Mouse (Mus musculus): Measurements from ENCODE around the gene Cmip. TPM values are rescaled to one million over a fixed set of nuclear protein-coding genes. Genes with fewer than 3 reads are reported as not detected.

Cmip gene
- polyA plus RNA-seq, 1 experiment = 23.6 TPM

DNA sequence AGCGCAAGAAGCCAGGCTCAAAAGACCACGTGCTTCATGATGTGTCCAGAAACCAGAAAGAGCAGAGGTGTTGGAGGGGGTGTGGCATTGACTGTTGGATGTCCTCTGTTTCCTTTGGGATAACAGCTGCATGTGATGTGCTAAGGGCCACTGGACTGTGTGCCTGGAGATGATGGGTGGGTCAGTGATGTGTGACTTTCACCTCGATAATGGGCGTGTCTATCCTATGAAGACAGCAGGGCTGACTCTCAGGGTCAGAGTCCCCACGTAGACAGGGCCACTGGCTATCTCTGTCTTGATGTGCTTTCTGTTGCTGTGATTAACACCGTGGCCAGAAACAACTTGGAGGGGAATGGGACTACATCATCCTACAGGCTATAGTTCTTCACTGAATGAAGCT, 144.0 kb downstream of the Cmip start:
- peaks cover 3% of the 10 kb centered on the region for H3K79me2 ChIP-seq (ENCODE audit: control insufficient read depth, insufficient read depth)
- H3K36me3 ChIP-seq (ENCODE audit: control insufficient read depth, insufficient read depth) = no peaks in the 10 kb centered on the region
- H3K4me3 ChIP-seq = no peak overlapping the region
- no peak overlapping the region for H3ac ChIP-seq (ENCODE audit: control insufficient read depth, insufficient read length)
- no peaks in the 10 kb centered on the region for H3K27me3 ChIP-seq (ENCODE audit: control insufficient read depth, insufficient read depth, insufficient read length)
- H3K4me2 ChIP-seq (ENCODE audit: low read depth) = no peak overlapping the region
- TF ChIP-seq POLR2A (IDR thresholded peaks at IDR 0.05; ENCODE audit: insufficient read length, low read depth) (no peak), MYOD1 (IDR thresholded peaks at IDR 0.05; ENCODE audit: control insufficient read depth in 1 of 3, insufficient read length in 2 of 3, low read depth in 2 of 3) (no peak), MYOG (IDR thresholded peaks at IDR 0.05; ENCODE audit: control insufficient read depth in 1 of 3, insufficient read depth in 1 of 3, insufficient read length in 2 of 3, low read depth in 2 of 3) (no peak), TCF3 (IDR thresholded peaks at IDR 0.05; ENCODE audit: insufficient read length, low read depth) (no peak), MAX (IDR thresholded peaks at IDR 0.05; ENCODE audit: low read depth) (no peak), CEBPB (IDR thresholded peaks at IDR 0.05; ENCODE audit: insufficient read depth, poor library complexity, severe bottlenecking) (no peak), E2F4 (IDR thresholded peaks at IDR 0.05; ENCODE audit: insufficient read depth) (no peak), TCF12 (IDR thresholded peaks at IDR 0.05; ENCODE audit: insufficient read depth, poor library complexity, severe bottlenecking) (no peak), USF1 (IDR thresholded peaks at IDR 0.05; ENCODE audit: low read depth) (no peak), SRF (IDR thresholded peaks at IDR 0.05; ENCODE audit: control insufficient read depth, insufficient read length, low read depth) (no peak), POLR2AphosphoS2 (IDR thresholded peaks at IDR 0.05; ENCODE audit: insufficient read length, low read depth) (no peak), REST (IDR thresholded peaks at IDR 0.05; ENCODE audit: insufficient read depth, insufficient read length) (no peak)

DNA sequence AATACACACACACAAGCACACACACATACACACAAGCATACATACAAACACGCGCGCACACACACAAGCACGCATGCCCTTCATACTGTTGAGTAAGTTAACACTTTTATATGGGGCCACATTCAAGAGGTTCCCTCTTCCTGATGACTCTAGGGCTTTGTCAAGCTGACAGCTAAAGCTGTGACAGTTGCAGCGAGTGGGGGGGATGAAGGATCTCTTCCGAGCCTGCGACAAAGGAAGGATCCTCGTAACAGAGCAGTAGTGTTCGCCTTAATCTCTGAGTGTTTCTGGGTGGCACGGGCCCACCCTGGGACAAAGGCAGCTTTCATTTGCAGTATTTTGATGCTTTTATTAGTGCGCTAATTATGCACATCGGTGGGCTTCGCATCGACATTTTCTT, 145.0 kb downstream of the Cmip start:
- Histone ChIP-seq H3K36me3 (ENCODE audit: control insufficient read depth, insufficient read depth) (no peaks in the 10 kb centered on the region), H3K79me2 (ENCODE audit: control insufficient read depth, insufficient read depth) (peaks cover 6% of the 10 kb centered on the region), H3ac (ENCODE audit: control insufficient read depth, insufficient read length) (no peak overlapping the region), H3K4me2 (ENCODE audit: low read depth) (no peak overlapping the region), H3K4me3 (no peak overlapping the region), H3K27me3 (ENCODE audit: control insufficient read depth, insufficient read depth, insufficient read length) (no peaks in the 10 kb centered on the region)
- TF ChIP-seq SRF (IDR thresholded peaks at IDR 0.05; ENCODE audit: control insufficient read depth, insufficient read length, low read depth) (no peak), POLR2AphosphoS2 (IDR thresholded peaks at IDR 0.05; ENCODE audit: insufficient read length, low read depth) (no peak), USF1 (IDR thresholded peaks at IDR 0.05; ENCODE audit: low read depth) (no peak)

DNA sequence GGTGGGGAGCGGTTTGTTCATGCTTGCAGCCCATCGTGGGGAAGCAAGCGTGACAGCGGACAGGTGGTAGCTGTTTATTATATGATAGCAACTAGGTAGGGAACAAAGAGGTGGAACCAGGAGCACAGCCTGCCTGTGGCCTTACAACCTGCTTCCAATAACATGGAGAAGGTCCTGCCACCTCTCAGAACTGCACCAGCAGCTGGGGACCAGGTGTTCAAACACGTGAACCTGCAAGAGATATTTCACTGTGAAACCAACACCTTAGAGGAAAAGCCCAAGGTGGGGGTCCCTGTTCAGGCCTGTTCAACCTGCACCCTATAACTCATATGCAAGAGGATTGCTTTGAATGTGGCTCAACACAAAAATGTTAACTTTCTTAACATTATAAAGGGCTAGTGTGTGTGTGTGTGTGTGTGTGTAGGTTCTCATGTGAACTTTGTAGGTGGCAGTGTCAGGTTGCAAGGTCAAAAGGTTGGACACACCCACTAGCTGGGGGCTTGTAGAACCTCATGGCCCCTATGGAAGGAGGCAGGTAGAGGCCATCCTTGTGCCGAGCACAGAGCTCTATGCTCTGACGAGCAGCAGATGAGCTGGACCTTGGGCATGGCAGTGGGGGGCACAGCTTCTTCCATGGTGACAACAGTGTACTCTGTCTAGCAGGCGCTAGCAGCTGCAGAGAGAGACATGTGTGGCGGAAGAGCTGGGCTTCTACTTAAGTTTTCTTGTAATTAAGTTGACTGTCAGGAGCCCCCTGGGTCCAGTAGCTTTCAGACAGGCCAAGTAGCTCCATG, 146.2 kb downstream of the Cmip start:
- Histone ChIP-seq H3K36me3 (ENCODE audit: control insufficient read depth, insufficient read depth) (no peaks in the 10 kb centered on the region), H3K79me2 (ENCODE audit: control insufficient read depth, insufficient read depth) (peaks cover 7% of the 10 kb centered on the region), H3ac (ENCODE audit: control insufficient read depth, insufficient read length) (no peak overlapping the region), H3K4me2 (ENCODE audit: low read depth) (no peak overlapping the region), H3K27me3 (ENCODE audit: control insufficient read depth, insufficient read depth, insufficient read length) (no peaks in the 10 kb centered on the region), H3K4me3 (no peak overlapping the region)
- TF ChIP-seq MYOD1 (IDR thresholded peaks at IDR 0.05; ENCODE audit: control insufficient read depth in 1 of 3, insufficient read length in 2 of 3, low read depth in 2 of 3) = no peak
- TF ChIP-seq POLR2A (IDR thresholded peaks at IDR 0.05; ENCODE audit: insufficient read length, low read depth) = no peak
- TF ChIP-seq CEBPB (IDR thresholded peaks at IDR 0.05; ENCODE audit: insufficient read depth, poor library complexity, severe bottlenecking) = no peak
- TF ChIP-seq USF1 (IDR thresholded peaks at IDR 0.05; ENCODE audit: low read depth) = no peak
- no peak for TF ChIP-seq SRF (IDR thresholded peaks at IDR 0.05; ENCODE audit: control insufficient read depth, insufficient read length, low read depth)
- no peak for TF ChIP-seq TCF12 (IDR thresholded peaks at IDR 0.05; ENCODE audit: insufficient read depth, poor library complexity, severe bottlenecking)
- no peak for TF ChIP-seq MYOG (IDR thresholded peaks at IDR 0.05; ENCODE audit: control insufficient read depth in 1 of 3, insufficient read depth in 1 of 3, insufficient read length in 2 of 3, low read depth in 2 of 3)
- TF ChIP-seq REST (IDR thresholded peaks at IDR 0.05; ENCODE audit: insufficient read depth, insufficient read length) = no peak
- TF ChIP-seq TCF3 (IDR thresholded peaks at IDR 0.05; ENCODE audit: insufficient read length, low read depth) = no peak
- no peak for TF ChIP-seq MAX (IDR thresholded peaks at IDR 0.05; ENCODE audit: low read depth)
- TF ChIP-seq POLR2AphosphoS2 (IDR thresholded peaks at IDR 0.05; ENCODE audit: insufficient read length, low read depth) = no peak
- no peak for TF ChIP-seq E2F4 (IDR thresholded peaks at IDR 0.05; ENCODE audit: insufficient read depth)

DNA sequence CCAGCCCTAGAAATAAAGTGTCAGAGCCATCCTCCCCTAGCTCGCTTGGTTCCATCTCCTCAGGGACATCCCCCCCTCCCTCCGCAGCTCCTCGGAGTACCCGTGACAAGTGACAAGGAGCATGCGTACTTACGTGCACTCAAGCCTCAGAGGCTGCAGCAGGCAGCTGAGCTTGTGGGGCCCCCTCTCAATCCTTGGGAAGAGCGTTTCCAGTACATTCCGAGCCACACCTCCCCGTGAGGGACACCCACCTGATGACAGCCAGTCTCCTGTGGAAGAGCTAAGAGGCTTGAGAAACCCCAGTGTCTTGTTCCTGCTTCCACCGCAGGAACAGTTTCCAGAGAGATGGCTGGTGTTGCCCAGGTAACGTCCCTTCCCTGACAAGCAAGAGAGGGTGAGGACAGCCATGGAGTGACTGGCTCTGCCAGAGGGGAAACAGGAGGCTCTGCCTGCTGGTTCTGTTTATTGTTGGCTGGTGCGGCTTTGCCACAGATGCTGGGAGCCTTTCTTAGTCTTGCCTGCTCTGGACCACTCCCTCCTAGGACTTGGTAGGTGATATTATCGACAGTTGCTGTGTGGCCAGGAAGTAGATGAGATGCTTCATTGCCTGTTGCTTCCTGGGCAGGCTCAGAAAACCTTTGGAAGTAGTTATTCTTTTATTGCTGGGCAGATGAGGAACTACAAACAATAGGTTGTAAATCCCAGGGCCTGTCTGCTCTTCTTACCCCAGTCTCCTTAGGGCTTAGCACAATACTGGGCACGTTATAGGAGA, 147.0 kb downstream of the Cmip start:
- Histone ChIP-seq H3K36me3 (ENCODE audit: control insufficient read depth, insufficient read depth) (no peaks in the 10 kb centered on the region), H3K4me3 (no peak overlapping the region), H3K27me3 (ENCODE audit: control insufficient read depth, insufficient read depth, insufficient read length) (no peaks in the 10 kb centered on the region), H3ac (ENCODE audit: control insufficient read depth, insufficient read length) (no peak overlapping the region), H3K79me2 (ENCODE audit: control insufficient read depth, insufficient read depth) (peaks cover 7% of the 10 kb centered on the region), H3K4me2 (ENCODE audit: low read depth) (no peak overlapping the region)
- TF ChIP-seq TCF3 (IDR thresholded peaks at IDR 0.05; ENCODE audit: insufficient read length, low read depth) (no peak), E2F4 (IDR thresholded peaks at IDR 0.05; ENCODE audit: insufficient read depth) (no peak)

DNA sequence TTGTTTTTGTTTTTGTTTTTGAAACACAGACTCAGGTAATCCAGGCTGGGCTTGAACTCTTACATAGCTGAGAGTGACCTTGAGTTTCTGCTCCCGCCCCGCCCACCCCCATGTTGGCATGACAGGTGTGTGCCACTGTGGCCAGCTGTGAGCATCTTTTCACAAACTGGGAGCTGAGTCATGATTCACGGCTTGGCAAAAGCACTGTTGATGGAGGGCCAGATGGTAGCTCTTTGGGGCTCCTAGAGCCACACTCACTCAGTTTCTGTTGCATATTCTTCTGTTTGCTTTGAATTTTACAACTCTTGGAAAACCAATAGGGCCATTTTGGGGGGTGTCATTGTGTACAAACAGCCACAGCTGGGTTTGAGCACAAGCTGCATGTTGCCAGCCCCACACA, 149.2 kb downstream of the Cmip start:
- H3K4me2 ChIP-seq (ENCODE audit: low read depth) = peak overlapping the region; percentile 57
- peaks cover 7% of the 10 kb centered on the region for H3K79me2 ChIP-seq (ENCODE audit: control insufficient read depth, insufficient read depth)
- no peak overlapping the region for H3K4me3 ChIP-seq
- H3K36me3 ChIP-seq (ENCODE audit: control insufficient read depth, insufficient read depth) = no peaks in the 10 kb centered on the region
- no peaks in the 10 kb centered on the region for H3K27me3 ChIP-seq (ENCODE audit: control insufficient read depth, insufficient read depth, insufficient read length)
- H3ac ChIP-seq (ENCODE audit: control insufficient read depth, insufficient read length) = no peak overlapping the region
- TF ChIP-seq TCF12 (IDR thresholded peaks at IDR 0.05; ENCODE audit: insufficient read depth, poor library complexity, severe bottlenecking) (peak; percentile 35), MYOG (IDR thresholded peaks at IDR 0.05; ENCODE audit: control insufficient read depth in 1 of 3, insufficient read depth in 1 of 3, insufficient read length in 2 of 3, low read depth in 2 of 3) (peak in 1 of 3 experiments; percentile 8), MYOD1 (IDR thresholded peaks at IDR 0.05; ENCODE audit: control insufficient read depth in 1 of 3, insufficient read length in 2 of 3, low read depth in 2 of 3) (peak in 2 of 3 experiments; percentile 31 to 66), POLR2A (IDR thresholded peaks at IDR 0.05; ENCODE audit: insufficient read length, low read depth) (no peak)
